Mouse (Mus musculus) embryonic facial prominence, embryonic 15.5 days (tissue): ENCODE measurements around the gene Znrf1. TPM values are rescaled to one million over a fixed set of nuclear protein-coding genes. Genes with fewer than 3 reads are reported as not detected.

ENCODE experiments used
- ATAC-seq: fragments of 200-750 bp; cut with Nextera tagmentation; 2 replicates; pipeline ENCODE4 v1.8.0; 2017; ENCODE audit warnings: low read depth, moderate TSS enrichment; ENCODE audit not compliant: insufficient number of reproducible peaks, low FRiP score, low TSS enrichment
- H3K27ac ChIP-seq: fragments of 300-500 bp; sonication (generic); replicated peaks from 2 replicates; pipeline ENCODE4 v1.5.1; 2015; ENCODE audit warnings: mild to moderate bottlenecking, inconsistent platforms
- H3K27me3 ChIP-seq: fragments of 300-500 bp; sonication (generic); 2 replicates; pipeline ENCODE4 v1.6.1; 2015; ENCODE audit warnings: inconsistent platforms
- H3K36me3 ChIP-seq: fragments of 300-500 bp; sonication (generic); 2 replicates; pipeline ENCODE4 v1.6.1; 2015; ENCODE audit warnings: mild to moderate bottlenecking, inconsistent platforms
- H3K4me1 ChIP-seq: fragments of 300-500 bp; sonication (generic); 2 replicates; pipeline ENCODE4 v1.6.1; 2015; ENCODE audit warnings: inconsistent platforms
- H3K4me2 ChIP-seq: fragments of 300-500 bp; sonication (generic); replicated peaks from 2 replicates; pipeline ENCODE4 v1.6.1; 2015; ENCODE audit warnings: mild to moderate bottlenecking, inconsistent platforms
- H3K4me3 ChIP-seq: fragments of 300-500 bp; sonication (generic); replicated peaks from 2 replicates; pipeline ENCODE4 v1.5.1; 2015; ENCODE audit warnings: mild to moderate bottlenecking, inconsistent platforms
- H3K9ac ChIP-seq: fragments of 300-500 bp; sonication (generic); 2 replicates; pipeline ENCODE4 v1.6.1; 2015; ENCODE audit warnings: inconsistent platforms
- H3K9me3 ChIP-seq: fragments of 300-500 bp; sonication (generic); replicated peaks from 2 replicates; pipeline ENCODE4 v1.6.1; 2016; ENCODE audit warnings: inconsistent platforms
- WGBS: fragments of 180-500 bp; shearing (Covaris S2); methylation state at CpG from one replicate; pipeline ENCODE4 v1.1.7; 2015; 5-methylcytosine and 5-hydroxymethylcytosine counted together
- polyA plus RNA-seq: library from polyadenylated mRNA; unstranded; fragments of >200 nt; fragmentation: Nextera tagmentation; extraction: Ambion mirVana; gene quantifications from 2 replicates; pipeline ENCODE4 v1.2.1, GENCODE M21; 2015

The Znrf1 gene
- polyA plus RNA-seq, 1 experiment from 2014 or later, result 42.7 TPM

GRCm38 (mm10) chr8:111599707-111600444 is 64.0 kb downstream of the Znrf1 start:
- WGBS, result 69% methylated on average over 9 of the region's 9 CpGs
- Histone ChIP-seq H3K4me3 (no peak overlapping the region), H3K27ac (no peak overlapping the region)

DNA sequence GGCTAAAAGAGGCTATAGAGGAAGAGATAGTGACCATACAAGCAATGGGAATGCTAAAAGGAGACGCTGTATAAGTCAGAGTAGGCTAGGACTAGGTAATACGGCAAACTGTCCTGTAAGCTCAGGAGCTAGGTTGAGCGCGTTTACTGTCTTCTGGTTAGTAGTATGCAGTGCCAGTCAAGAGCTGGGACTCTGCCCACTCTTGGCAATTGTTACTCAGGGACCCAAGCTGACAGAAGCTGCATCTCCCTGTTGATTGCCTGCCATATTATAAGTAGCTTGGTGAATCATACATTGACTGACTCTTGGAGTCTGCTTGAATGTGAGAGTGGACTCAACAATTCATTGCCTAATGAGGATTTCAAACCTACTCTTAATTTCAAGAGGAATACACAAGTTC is 66.2 kb downstream of the Znrf1 start:
- no peak overlapping the region for H3K4me3 ChIP-seq

More at GRCm38 (mm10) chr8:111599707-111600444, 64.0 kb downstream of the Znrf1 start:
- Histone ChIP-seq H3K4me1 (peaks cover 21% of the 10 kb centered on the region), H3K27me3 (no peaks in the 10 kb centered on the region), H3K9me3 (no peaks in the 10 kb centered on the region), H3K36me3 (no peaks in the 10 kb centered on the region), H3K9ac (no peak overlapping the region), H3K4me2 (no peak overlapping the region)
- no peak for ATAC-seq

DNA sequence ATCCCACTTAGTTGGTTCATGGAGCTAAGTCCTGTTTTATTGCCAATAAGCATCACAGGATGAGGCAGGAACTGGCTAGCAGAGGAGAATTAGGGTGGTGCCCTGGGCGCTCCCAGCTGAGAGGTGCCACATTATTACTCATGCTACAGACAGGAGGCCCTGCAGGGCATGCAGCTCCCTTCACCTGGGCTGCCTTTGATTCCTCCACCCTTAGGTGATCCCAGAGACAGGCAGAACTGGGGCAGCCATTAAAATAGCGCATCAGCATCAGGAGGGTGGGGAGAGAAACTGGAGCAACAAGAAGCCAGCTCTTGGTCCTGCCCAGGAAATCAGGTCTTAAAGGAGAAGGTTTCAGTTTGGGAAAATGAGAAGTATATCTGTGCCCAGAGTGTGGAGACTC is 69.1 kb downstream of the Znrf1 start:
- Histone ChIP-seq H3K4me3 (no peak overlapping the region), H3K4me2 (no peak overlapping the region), H3K36me3 (no peaks in the 10 kb centered on the region), H3K27me3 (no peaks in the 10 kb centered on the region), H3K9me3 (no peaks in the 10 kb centered on the region), H3K4me1 (no peaks in the 10 kb centered on the region; the same call in 1 of the 2 replicates), H3K9ac (no peak overlapping the region), H3K27ac (no peak overlapping the region)
- 90% methylated on average over 2 of the region's 2 CpGs for whole genome bisulfite sequencing
- no peak for ATAC-seq

More for the DNA sequence above, 66.2 kb downstream of the Znrf1 start:
- no peak for ATAC-seq
- Histone ChIP-seq H3K27ac (no peak overlapping the region), H3K27me3 (no peaks in the 10 kb centered on the region), H3K9me3 (no peaks in the 10 kb centered on the region), H3K36me3 (no peaks in the 10 kb centered on the region), H3K4me1 (peaks cover 4% of the 10 kb centered on the region), H3K4me2 (no peak overlapping the region), H3K9ac (no peak overlapping the region)
- 97% methylated on average over 4 of the region's 4 CpGs for WGBS

- no peak overlapping the region for H3K4me2 ChIP-seq
- H3K4me1 ChIP-seq, result no peaks in the 10 kb centered on the region; the same call in 1 of the 2 replicates
- 82% methylated on average over 9 of the region's 9 CpGs for WGBS
- no peak overlapping the region for H3K27ac ChIP-seq
- H3K27me3 ChIP-seq, result no peaks in the 10 kb centered on the region
- H3K9me3 ChIP-seq, result no peaks in the 10 kb centered on the region
- H3K9ac ChIP-seq, result no peak overlapping the region
- 0 out of 2 replicates have a peak, but pooled peaks cover 2% of the 10 kb centered on the region for H3K36me3 ChIP-seq
- no peak overlapping the region for H3K4me3 ChIP-seq
- ATAC-seq, result no peak
These were observed 71.1 kb downstream of the Znrf1 start for GRCm38 (mm10) chr8:111606961-111607360.

GRCm38 (mm10) chr8:111607414-111607813 is 71.5 kb downstream of the Znrf1 start:
- H3K27me3 ChIP-seq, result no peaks in the 10 kb centered on the region
- no peak overlapping the region for H3K27ac ChIP-seq
- H3K4me3 ChIP-seq, result no peak overlapping the region
- H3K4me1 ChIP-seq, result no peaks in the 10 kb centered on the region; the same call in 1 of the 2 replicates
- no peak overlapping the region for H3K9ac ChIP-seq
- no peak for ATAC-seq
- WGBS, result 86% methylated on average over 7 of the region's 7 CpGs
- no peak overlapping the region for H3K4me2 ChIP-seq
- H3K9me3 ChIP-seq, result no peaks in the 10 kb centered on the region
- 0 out of 2 replicates have a peak, but pooled peaks cover 6% of the 10 kb centered on the region for H3K36me3 ChIP-seq

- Histone ChIP-seq H3K4me3 (no peak overlapping the region), H3K27ac (no peak overlapping the region), H3K4me2 (no peak overlapping the region), H3K9ac (no peak overlapping the region), H3K9me3 (no peaks in the 10 kb centered on the region), H3K27me3 (no peaks in the 10 kb centered on the region), H3K4me1 (peaks cover 4% of the 10 kb centered on the region; the same call in 1 of the 2 replicates), H3K36me3 (peaks cover 6% of the 10 kb centered on the region; the same call in 1 of the 2 replicates)
- WGBS, result 81% methylated on average over 5 of the region's 5 CpGs
- no peak for ATAC-seq
These were observed 77.3 kb downstream of the Znrf1 start for GRCm38 (mm10) chr8:111613181-111613580.

GRCm38 (mm10) chr8:111614786-111615701 is 79.1 kb downstream of the Znrf1 start:
- 76% methylated on average over 6 of the region's 6 CpGs for WGBS
- peaks cover 21% of the 10 kb centered on the region; the same call in 1 of the 2 replicates for H3K4me1 ChIP-seq
- no peak overlapping the region for H3K9ac ChIP-seq
- no peak overlapping the region for H3K27ac ChIP-seq
- H3K9me3 ChIP-seq, result no peaks in the 10 kb centered on the region
- no peak overlapping the region for H3K4me2 ChIP-seq
- H3K4me3 ChIP-seq, result no peak overlapping the region
- ATAC-seq, result no peak
- H3K36me3 ChIP-seq, result peaks cover 11% of the 10 kb centered on the region; the same call in 1 of the 2 replicates
- no peaks in the 10 kb centered on the region for H3K27me3 ChIP-seq

DNA sequence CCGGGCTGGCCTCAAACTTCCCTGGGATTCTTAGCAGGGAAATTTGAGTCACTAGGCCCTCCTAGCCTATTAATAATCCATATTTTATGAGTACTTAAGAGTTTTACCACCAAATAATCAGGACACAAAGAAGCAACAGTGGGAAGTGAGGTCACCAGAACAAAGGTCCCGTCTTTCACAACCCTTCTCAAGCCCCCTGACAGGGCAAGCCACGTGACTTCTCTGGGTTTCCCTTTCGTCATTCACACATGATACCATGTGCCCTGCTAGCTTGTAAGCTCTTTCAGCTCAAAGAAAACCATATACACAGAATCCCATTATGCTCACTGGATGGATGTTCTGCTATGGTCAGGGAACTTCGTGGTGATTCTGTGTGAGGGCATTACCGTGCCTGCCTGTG is 81.9 kb downstream of the Znrf1 start:
- Histone ChIP-seq H3K36me3 (peaks cover 20% of the 10 kb centered on the region; the same call in 1 of the 2 replicates), H3K27ac (no peak overlapping the region), H3K4me2 (no peak overlapping the region), H3K9ac (no peak overlapping the region), H3K4me3 (no peak overlapping the region), H3K4me1 (peaks cover 21% of the 10 kb centered on the region; the same call in 1 of the 2 replicates), H3K9me3 (no peaks in the 10 kb centered on the region), H3K27me3 (no peaks in the 10 kb centered on the region)
- 74% methylated on average over 6 of the region's 6 CpGs for WGBS
- ATAC-seq, result no peak

GRCm38 (mm10) chr8:111618273-111618672 is 82.4 kb downstream of the Znrf1 start:
- H3K4me3 ChIP-seq, result no peak overlapping the region
- H3K4me2 ChIP-seq, result no peak overlapping the region
- H3K9me3 ChIP-seq, result no peaks in the 10 kb centered on the region
- H3K27me3 ChIP-seq, result no peaks in the 10 kb centered on the region
- H3K4me1 ChIP-seq, result peaks cover 21% of the 10 kb centered on the region; the same call in 1 of the 2 replicates
- H3K9ac ChIP-seq, result no peak overlapping the region
- 78% methylated on average over 4 of the region's 4 CpGs for WGBS
- no peak overlapping the region for H3K27ac ChIP-seq
- H3K36me3 ChIP-seq, result peaks cover 20% of the 10 kb centered on the region; the same call in 1 of the 2 replicates
- no peak for ATAC-seq

DNA sequence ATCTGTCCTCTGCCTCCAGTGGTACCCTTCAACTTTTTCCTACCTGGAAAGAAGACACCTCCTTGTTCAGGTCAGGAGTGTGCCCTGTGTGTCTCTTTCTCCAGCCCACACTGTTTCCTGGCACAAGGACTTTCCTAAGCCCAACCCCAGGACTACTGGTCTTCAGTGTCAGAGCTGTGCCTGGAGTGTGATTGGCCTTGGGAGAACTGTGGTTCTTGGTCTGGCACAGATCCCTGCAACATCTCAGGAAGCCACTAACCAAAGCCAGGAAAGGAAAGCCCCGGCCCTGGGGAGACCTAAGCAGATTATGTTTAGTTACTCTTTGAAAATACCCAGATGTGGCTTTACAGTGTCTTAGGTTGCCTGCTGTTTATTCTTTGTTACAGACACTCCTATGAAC is 84.0 kb downstream of the Znrf1 start:
- peaks cover 20% of the 10 kb centered on the region; the same call in 1 of the 2 replicates for H3K36me3 ChIP-seq
- H3K9me3 ChIP-seq, result no peaks in the 10 kb centered on the region
- peak; percentile 25; the same call in 1 of the 2 replicates for ATAC-seq
- H3K4me1 ChIP-seq, result peaks cover 32% of the 10 kb centered on the region
- peak overlapping the region; percentile 55 for H3K27ac ChIP-seq
- H3K4me3 ChIP-seq, result no peak overlapping the region
- no peaks in the 10 kb centered on the region for H3K27me3 ChIP-seq
- H3K9ac ChIP-seq, result no peak overlapping the region
- no peak overlapping the region for H3K4me2 ChIP-seq
- WGBS, result 58% methylated on average over 1 of the region's 1 CpGs

DNA sequence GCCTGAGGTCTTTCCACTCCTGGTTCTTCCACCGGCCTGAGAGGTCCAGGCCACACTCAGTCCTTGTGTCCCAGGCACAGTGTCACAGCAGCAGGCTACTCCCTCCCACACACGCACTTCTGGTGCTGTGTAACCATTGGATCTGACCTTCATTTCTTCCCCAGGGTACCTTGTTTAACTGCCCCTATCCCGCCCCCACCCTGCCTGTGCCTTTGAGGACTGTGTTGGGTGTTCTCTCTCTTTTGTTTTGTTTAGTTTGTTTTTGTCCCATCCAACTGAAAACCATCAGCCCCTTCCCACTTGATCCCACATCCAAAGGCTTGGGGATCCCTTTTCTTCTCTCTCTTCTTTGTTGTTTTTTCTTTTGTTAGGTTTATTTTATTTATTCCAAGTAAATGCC is 86.2 kb downstream of the Znrf1 start:
- Histone ChIP-seq H3K4me3 (no peak overlapping the region), H3K4me2 (no peak overlapping the region), H3K27ac (no peak overlapping the region), H3K9me3 (no peaks in the 10 kb centered on the region), H3K9ac (no peak overlapping the region), H3K36me3 (peaks cover 20% of the 10 kb centered on the region; the same call in 1 of the 2 replicates), H3K4me1 (peaks cover 33% of the 10 kb centered on the region), H3K27me3 (no peaks in the 10 kb centered on the region)
- WGBS, result 77% methylated on average over 3 of the region's 3 CpGs
- no peak for ATAC-seq
